Mouse (Mus musculus) heart, embryonic 16.5 days (tissue): ENCODE results near the gene Tec. TPM values are rescaled to one million over a fixed set of nuclear protein-coding genes. Genes with fewer than 3 reads are reported as not detected.

Experiments
- ATAC-seq: fragments of 200-750 bp; cut with Nextera tagmentation; replicated peaks from 2 replicates; pipeline ENCODE4 v1.8.0; 2017; ENCODE audit warnings: moderate number of reproducible peaks; ENCODE audit not compliant: insufficient read depth, low FRiP score; ENCODE audit errors: extremely low read depth
- H3K27ac ChIP-seq: fragments of 300-500 bp; sonication (generic); 2 replicates; pipeline ENCODE4 v1.5.1; 2014; ENCODE audit warnings: mild to moderate bottlenecking, low read length, control low read depth, moderate library complexity
- H3K27me3 ChIP-seq: fragments of 300-500 bp; sonication (generic); 2 replicates; pipeline ENCODE4 v1.6.1; 2014; ENCODE audit warnings: low read length, mixed read lengths; ENCODE audit not compliant: control insufficient read depth, insufficient read depth
- H3K36me3 ChIP-seq: fragments of 300-500 bp; sonication (generic); 2 replicates; pipeline ENCODE4 v1.6.1; 2014; ENCODE audit not compliant: control insufficient read depth, insufficient read depth
- H3K4me1 ChIP-seq: fragments of 300-500 bp; sonication (generic); 2 replicates; pipeline ENCODE4 v1.6.1; 2014; ENCODE audit warnings: low read length, mixed read lengths; ENCODE audit not compliant: control insufficient read depth, insufficient read depth
- H3K4me2 ChIP-seq: fragments of 300-500 bp; sonication (generic); 2 replicates; pipeline ENCODE4 v1.6.1; 2014; ENCODE audit warnings: low read depth, mild to moderate bottlenecking, control low read depth, low read length
- H3K4me3 ChIP-seq: fragments of 300-500 bp; sonication (generic); 2 replicates; pipeline ENCODE4 v1.5.1; 2014; ENCODE audit warnings: mild to moderate bottlenecking, control low read depth, low read length
- H3K9ac ChIP-seq: fragments of 300-500 bp; sonication (generic); 2 replicates; pipeline ENCODE4 v1.6.1; 2014; ENCODE audit warnings: low read length, control low read depth
- H3K9me3 ChIP-seq: fragments of 300-500 bp; sonication (generic); replicated peaks from 2 replicates; pipeline ENCODE4 v1.6.1; 2016; ENCODE audit warnings: low read length; ENCODE audit not compliant: control insufficient read depth
- WGBS: fragments of 180-500 bp; shearing (Covaris S2); extraction: QIAGEN DNeasy Blood & Tissue Kit; methylation state at CpG from one replicate; pipeline ENCODE4 v1.1.7; 2014; 5-methylcytosine and 5-hydroxymethylcytosine counted together
- polyA plus RNA-seq: library from polyadenylated mRNA; unstranded; fragments of >200 nt; fragmentation: Nextera tagmentation; extraction: Ambion mirVana; gene quantifications from 2 replicates; pipeline ENCODE4 v1.2.1, GENCODE M21; 2015

The Tec gene
- polyA plus RNA-seq, 1 experiment from 2014 or later, result 23.0 TPM

DNA sequence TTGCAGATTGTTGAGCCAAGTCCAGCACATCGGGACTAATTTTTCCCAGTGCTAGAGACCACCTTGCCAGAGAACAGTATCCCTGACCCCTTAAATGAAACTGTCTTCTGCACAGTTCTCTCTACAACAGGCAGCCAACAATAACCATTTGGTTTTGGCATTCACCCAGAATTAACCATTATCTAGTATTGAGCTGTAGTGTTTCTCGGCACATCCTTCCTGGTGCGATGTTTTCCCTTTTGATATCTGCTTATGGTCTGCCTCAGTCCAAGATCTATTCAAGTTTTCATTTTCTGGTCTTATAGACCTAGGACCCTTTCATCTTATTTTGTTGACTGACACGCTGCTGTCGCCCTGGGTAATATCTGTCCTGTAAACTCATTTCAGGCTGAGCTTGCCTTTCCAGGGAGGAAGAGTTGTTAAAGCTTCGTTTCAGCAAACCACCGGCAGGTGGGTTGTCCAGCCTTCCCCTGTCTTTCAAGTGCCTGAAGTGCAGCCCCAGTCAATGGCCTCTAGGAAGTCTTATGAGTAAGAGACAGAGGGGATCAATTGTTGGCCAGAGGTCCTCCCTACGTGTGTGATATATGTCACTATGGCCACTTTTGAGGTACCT is 40.1 kb upstream of the Tec start:
- Histone ChIP-seq H3K4me3 (no peak overlapping the region), H3K27ac (0 out of 2 replicates have a peak overlapping the region, but pooled peaks have one; percentile 4), H3K4me2 (no peak overlapping the region), H3K36me3 (no peaks in the 10 kb centered on the region), H3K4me1 (peaks cover 40% of the 10 kb centered on the region), H3K27me3 (no peaks in the 10 kb centered on the region), H3K9me3 (no peaks in the 10 kb centered on the region), H3K9ac (no peak overlapping the region)
- ATAC-seq, result no peak
- 57% methylated on average over 8 of the region's 8 CpGs for WGBS

- H3K9ac ChIP-seq, result no peak overlapping the region
- H3K36me3 ChIP-seq, result no peaks in the 10 kb centered on the region
- H3K4me1 ChIP-seq, result peaks cover 39% of the 10 kb centered on the region
- no peak overlapping the region for H3K4me3 ChIP-seq
- no peak overlapping the region for H3K4me2 ChIP-seq
- H3K9me3 ChIP-seq, result no peaks in the 10 kb centered on the region
- 73% methylated on average over 6 of the region's 6 CpGs for WGBS
- H3K27ac ChIP-seq, result no peak overlapping the region
- H3K27me3 ChIP-seq, result no peaks in the 10 kb centered on the region
- ATAC-seq, result no peak
Measured at GRCm38 (mm10) chr5:72907402-72907801, 39.1 kb upstream of the Tec start.

- Histone ChIP-seq H3K9ac (peak overlapping the region; percentile 40; the same call in 1 of the 2 replicates), H3K4me2 (peak overlapping the region; percentile 43; the same call in 1 of the 2 replicates), H3K27me3 (no peaks in the 10 kb centered on the region), H3K4me3 (no peak overlapping the region), H3K36me3 (no peaks in the 10 kb centered on the region), H3K4me1 (peaks cover 35% of the 10 kb centered on the region), H3K9me3 (no peaks in the 10 kb centered on the region), H3K27ac (peak overlapping the region; percentile 96)
- peak; percentile 89 for ATAC-seq
- 49% methylated on average over 18 of the region's 18 CpGs for WGBS
Measured at GRCm38 (mm10) chr5:72904903-72905790, 36.9 kb upstream of the Tec start.

DNA sequence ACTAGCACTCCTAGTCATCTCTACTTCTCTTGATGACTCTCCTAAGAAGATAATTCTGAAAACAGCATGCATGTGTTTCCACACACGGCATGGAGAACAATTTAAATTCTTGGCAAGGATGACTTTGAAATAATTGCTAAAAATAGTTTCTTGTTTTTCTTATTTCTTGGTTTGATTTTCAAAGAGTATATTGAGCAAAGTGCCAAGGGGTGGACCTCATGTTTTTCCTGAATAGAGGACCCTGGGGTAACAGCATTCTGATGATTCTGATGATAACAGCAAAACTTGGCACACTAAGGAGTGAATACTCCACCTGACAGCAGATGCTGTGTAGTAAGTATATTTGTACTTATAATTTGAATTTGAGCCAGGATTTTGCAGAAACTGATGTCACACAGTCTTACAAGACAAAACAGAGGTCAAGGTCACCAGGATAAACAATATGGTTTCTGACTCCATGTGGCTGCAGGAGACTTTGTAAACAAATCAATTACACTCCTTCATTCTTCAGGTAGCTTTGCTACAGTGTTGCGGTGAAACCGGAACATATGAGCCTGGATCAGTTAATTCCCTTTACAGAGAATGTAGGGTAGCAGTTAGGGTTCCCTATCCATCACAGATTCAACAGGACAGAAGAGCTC is 34.7 kb upstream of the Tec start:
- Histone ChIP-seq H3K4me3 (no peak overlapping the region), H3K27ac (peak overlapping the region; percentile 85), H3K27me3 (no peaks in the 10 kb centered on the region), H3K9me3 (no peaks in the 10 kb centered on the region), H3K36me3 (no peaks in the 10 kb centered on the region), H3K4me1 (peaks cover 29% of the 10 kb centered on the region), H3K9ac (no peak overlapping the region), H3K4me2 (no peak overlapping the region)
- no peak for ATAC-seq
- 60% methylated on average over 3 of the region's 3 CpGs for WGBS

- H3K27me3 ChIP-seq, result no peaks in the 10 kb centered on the region
- peak overlapping the region; percentile 85 for H3K27ac ChIP-seq
- H3K4me1 ChIP-seq, result peaks cover 32% of the 10 kb centered on the region
- no peaks in the 10 kb centered on the region for H3K9me3 ChIP-seq
- WGBS, result 78% methylated on average over 3 of the region's 3 CpGs
- no peak overlapping the region for H3K4me2 ChIP-seq
- H3K4me3 ChIP-seq, result no peak overlapping the region
- ATAC-seq, result no peak
- no peak overlapping the region for H3K9ac ChIP-seq
- H3K36me3 ChIP-seq, result no peaks in the 10 kb centered on the region
Measured at GRCm38 (mm10) chr5:72902312-72902711, 34.0 kb upstream of the Tec start.

DNA sequence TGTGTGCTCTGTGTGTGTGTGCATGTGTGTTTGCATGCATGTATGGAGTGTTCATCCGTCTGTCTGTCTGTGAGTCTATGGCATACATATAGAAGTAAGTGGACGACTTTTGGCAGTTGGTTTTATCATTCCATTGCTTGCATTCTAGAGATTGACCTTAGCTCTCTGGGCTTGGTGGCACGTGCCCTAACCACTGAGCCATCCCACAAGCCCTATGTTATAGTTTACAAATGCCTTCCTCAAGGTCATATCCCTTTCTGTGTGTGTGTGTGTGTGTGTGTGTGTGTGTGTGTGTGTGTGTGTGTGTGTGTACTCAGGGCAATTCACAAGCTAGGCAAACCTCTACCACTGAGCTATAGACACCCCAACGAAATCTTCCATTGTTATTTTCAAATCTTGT is 33.6 kb upstream of the Tec start:
- no peak overlapping the region for H3K4me2 ChIP-seq
- 86% methylated on average over 4 of the region's 4 CpGs for WGBS
- no peaks in the 10 kb centered on the region for H3K36me3 ChIP-seq
- peaks cover 36% of the 10 kb centered on the region for H3K4me1 ChIP-seq
- H3K9ac ChIP-seq, result no peak overlapping the region
- no peaks in the 10 kb centered on the region for H3K27me3 ChIP-seq
- no peak overlapping the region for H3K4me3 ChIP-seq
- no peak for ATAC-seq
- no peaks in the 10 kb centered on the region for H3K9me3 ChIP-seq
- no peak overlapping the region for H3K27ac ChIP-seq

- Histone ChIP-seq H3K27ac (no peak overlapping the region), H3K4me1 (peaks cover 40% of the 10 kb centered on the region), H3K9me3 (no peaks in the 10 kb centered on the region), H3K4me3 (no peak overlapping the region), H3K27me3 (no peaks in the 10 kb centered on the region), H3K9ac (no peak overlapping the region), H3K36me3 (no peaks in the 10 kb centered on the region), H3K4me2 (no peak overlapping the region)
- 67% methylated on average over 8 of the region's 8 CpGs for WGBS
- ATAC-seq, result no peak
Measured at GRCm38 (mm10) chr5:72899255-72899654, 31.0 kb upstream of the Tec start.

GRCm38 (mm10) chr5:72897998-72898397 is 29.7 kb upstream of the Tec start:
- Histone ChIP-seq H3K4me1 (peaks cover 34% of the 10 kb centered on the region), H3K9ac (no peak overlapping the region), H3K9me3 (0 out of 2 replicates have a peak, but pooled peaks cover 3% of the 10 kb centered on the region), H3K27me3 (no peaks in the 10 kb centered on the region), H3K4me3 (no peak overlapping the region), H3K36me3 (no peaks in the 10 kb centered on the region), H3K27ac (peak overlapping the region; percentile 47; the same call in 1 of the 2 replicates), H3K4me2 (no peak overlapping the region)
- WGBS, result 54% methylated on average over 6 of the region's 6 CpGs
- no peak for ATAC-seq
